Mouse (Mus musculus) adrenal gland, postnatal 25 days (tissue): ENCODE data around the gene Scrn1. TPM values are rescaled to one million over a fixed set of nuclear protein-coding genes. Genes with fewer than 3 reads are reported as not detected.
A peak's percentile ranks its signal among the peaks of the same experiment; 100 is the strongest.

ENCODE experiments used
- DNase-seq: peaks from one replicate; pipeline ENCODE4 v3.0.0; 2021; ENCODE audit warnings: mixed read lengths
- long read RNA-seq: library from polyadenylated mRNA; stranded (forward); transcript quantifications from one replicate; pipeline ENCODE4 v2.0.0, GENCODE M21; 2021
- total RNA-seq: library from RNA; stranded (reverse); gene quantifications from 2 replicates; pipeline ENCODE4 v1.2.3, GENCODE M21; 2021

Scrn1 gene
- 30.7 and 36.1 TPM in 2 replicates for total RNA-seq
- long read RNA-seq, full-length matches to known transcripts = 23 of 44 reads
- long read RNA-seq, partial matches to known transcripts = 2 of 44 reads
- long read RNA-seq, other reads (novel, unspliced or antisense) = 19 of 44 reads

- peak; percentile 71 for DNase-seq
Observed at GRCm38 (mm10) chr6:54565665-54566545, at the start of gene Scrn1. Scrn1 (minus strand) TSS chr6:54566489.

DNA sequence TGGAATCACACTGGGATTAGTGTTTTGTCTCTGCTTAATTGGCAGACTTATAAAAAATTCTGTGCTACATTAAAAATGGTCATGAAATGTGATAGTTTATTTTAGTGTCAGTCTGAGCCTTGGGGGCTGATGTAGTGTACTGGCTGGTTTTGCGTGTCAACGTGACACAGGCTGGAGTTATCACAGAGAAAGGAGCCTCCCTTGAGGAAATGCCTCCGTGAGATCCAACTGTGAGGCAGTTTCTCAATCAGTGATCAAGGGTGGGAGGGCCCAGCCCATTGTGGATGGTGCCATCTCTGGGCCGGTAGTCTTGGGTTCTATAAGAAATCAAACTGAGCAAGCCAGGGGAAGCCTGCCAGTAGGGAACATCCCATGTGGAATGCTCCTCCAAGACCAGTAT is 40.0 kb upstream of the Scrn1 start:
- no peak for DNase-seq

GRCm38 (mm10) chr6:54604001-54604715 is 37.9 kb upstream of the Scrn1 start:
- DNase-seq = peak; percentile 52

- no peak for DNase-seq
Observed at GRCm38 (mm10) chr6:54602891-54603290, 36.6 kb upstream of the Scrn1 start.

- no peak for DNase-seq
Observed at GRCm38 (mm10) chr6:54600681-54601347, 34.5 kb upstream of the Scrn1 start.

GRCm38 (mm10) chr6:54597711-54598110 is 31.4 kb upstream of the Scrn1 start:
- no peak for DNase-seq

DNA sequence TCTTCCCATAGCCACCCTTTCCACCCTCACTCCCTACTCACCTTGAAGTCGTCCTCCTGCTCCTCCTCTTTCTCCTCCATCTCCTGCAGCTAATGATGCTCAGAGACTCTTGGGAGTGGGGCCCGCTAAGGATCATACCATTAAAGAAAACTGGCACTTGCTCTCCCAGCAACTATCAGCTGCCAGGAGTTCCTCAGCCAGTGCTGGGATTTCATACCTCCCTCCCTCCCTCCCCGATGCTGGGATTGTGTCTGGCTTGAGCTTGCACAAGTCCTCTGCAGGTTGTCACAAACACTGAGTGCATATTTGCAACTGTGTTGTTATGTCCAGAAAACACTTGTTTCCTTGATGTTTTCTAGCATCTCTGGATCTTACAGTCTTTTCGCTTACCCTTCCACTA is 30.9 kb upstream of the Scrn1 start, which contains the start of gene Fkbp14:
Fkbp14 (minus strand) TSS at position 101 of the 400 bp plus-strand sequence.
- DNase-seq = no peak

- no peak for DNase-seq
Observed at GRCm38 (mm10) chr6:54595330-54595878, 29.1 kb upstream of the Scrn1 start.

GRCm38 (mm10) chr6:54594469-54595329 is 28.4 kb upstream of the Scrn1 start, which contains the start of gene Plekha8:
Plekha8 (plus strand) TSS chr6:54595111.
- peak; percentile 97 for DNase-seq

GRCm38 (mm10) chr6:54593766-54594468 is 27.6 kb upstream of the Scrn1 start:
- no peak for DNase-seq

- peak; percentile 93 for DNase-seq
Observed at GRCm38 (mm10) chr6:54592938-54593535, 26.7 kb upstream of the Scrn1 start.

- DNase-seq = no peak
Observed at GRCm38 (mm10) chr6:54591778-54592177, 25.5 kb upstream of the Scrn1 start.

DNA sequence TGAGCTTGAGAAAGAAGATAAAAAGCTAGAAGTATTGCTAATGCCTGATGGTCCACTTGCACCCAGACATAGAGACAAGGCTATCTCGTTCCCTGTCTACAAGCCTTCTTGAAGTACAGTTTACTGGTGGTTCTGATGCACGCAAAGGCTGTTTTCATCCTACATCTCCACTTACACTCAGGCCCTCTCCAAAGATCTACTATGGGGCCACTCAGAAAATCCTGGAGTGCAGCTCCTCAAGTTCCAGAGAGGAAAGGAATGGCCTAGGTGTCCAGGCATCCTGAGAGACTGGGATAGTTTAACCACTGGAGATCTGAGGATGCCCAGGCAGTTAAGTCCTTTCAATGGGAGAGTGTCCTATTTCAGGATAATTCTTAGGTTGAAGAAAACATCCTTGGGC is 24.4 kb upstream of the Scrn1 start:
- no peak for DNase-seq

DNA sequence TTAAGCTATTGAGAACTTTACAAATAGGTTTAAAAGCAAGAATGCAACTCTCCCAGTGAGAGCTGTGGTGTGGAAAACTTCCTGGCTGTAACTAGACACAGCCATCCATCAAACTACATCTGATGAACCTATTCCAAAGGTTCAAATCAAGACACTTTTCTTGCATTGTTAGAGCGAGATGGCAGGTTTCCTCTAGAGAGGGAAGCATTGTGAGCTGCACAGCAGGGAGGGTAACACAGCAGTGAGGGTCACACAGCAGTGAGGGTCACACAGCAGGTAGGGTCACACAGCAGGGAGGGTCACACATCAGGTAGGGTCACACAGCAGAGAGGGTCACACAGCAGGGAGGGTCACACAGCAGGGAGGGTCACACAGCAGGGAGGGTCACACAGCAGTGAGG is 21.9 kb upstream of the Scrn1 start:
- no peak for DNase-seq

GRCm38 (mm10) chr6:54587683-54588082 is 21.4 kb upstream of the Scrn1 start:
- no peak for DNase-seq

DNA sequence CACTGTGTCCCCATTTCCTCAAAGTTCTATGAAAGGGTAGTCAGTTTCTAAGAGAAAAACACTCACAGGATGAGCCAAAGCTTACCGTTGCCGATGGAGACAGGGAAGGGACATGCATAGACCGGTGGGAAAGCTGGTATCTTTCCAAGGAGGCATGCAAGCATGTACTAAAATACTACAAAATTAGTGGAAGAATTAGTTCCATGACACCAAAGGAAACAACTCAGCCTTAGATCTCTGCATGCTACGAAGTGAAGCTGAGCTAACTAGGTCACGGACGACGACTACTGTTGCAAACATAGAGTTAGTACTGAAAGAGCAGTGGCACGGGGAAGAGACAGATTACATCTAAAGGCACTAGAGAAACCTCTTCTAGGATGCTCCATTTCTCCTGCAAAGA is 20.6 kb upstream of the Scrn1 start:
- DNase-seq = no peak

DNA sequence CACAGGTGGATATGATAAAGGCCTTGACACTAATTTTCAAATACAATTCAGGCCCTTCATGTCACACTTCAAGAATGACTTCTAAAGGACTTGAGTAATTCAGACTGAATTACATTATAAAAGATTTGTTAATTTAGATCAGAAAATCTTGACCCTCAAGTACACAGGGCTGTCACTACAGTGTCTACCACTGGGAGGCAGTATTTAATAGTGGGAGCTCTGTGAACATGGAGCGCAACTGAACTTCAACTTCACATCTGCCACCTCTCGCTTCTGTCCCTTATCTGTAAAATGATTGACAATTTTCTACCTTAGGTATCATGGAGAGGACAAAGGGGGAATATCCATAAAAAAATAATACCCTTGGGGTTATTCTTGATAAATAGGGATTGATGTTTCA is 19.9 kb upstream of the Scrn1 start:
- DNase-seq = peak; percentile 18

DNA sequence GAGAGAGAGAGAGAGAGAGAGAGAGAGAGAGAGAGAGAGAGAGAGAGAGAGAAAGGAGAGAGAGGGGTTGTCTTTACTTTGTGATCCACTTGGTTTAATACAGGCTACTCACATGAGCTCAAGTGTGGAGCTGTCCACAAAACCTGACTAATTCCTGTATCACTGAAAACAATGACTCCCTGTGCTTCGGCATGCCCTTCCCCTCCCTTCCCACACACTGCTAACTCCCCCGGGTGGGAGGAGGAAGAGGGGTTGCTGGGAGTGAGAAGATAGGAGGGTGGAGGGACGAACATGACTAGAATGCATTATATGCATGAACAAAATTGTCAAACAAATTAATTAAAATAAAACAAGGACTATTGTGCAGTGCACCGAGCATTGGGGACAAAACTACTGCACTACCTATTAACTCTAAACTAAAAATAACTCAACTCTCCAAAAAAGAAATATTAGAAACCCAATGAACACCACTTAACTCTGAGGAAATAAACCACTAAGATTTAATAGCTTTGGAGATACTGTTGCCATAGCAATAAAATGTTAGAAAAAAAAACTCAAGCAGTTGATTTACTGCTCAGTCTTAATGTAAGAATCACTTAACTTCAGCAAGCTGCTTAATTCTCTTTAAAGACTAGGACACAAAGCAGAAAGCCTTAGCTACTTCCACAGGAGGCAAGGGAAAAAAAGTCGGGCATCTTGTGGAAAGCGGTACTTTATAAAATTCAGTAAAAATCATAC is 7.1 kb upstream of the Scrn1 start:
- no peak for DNase-seq

DNA sequence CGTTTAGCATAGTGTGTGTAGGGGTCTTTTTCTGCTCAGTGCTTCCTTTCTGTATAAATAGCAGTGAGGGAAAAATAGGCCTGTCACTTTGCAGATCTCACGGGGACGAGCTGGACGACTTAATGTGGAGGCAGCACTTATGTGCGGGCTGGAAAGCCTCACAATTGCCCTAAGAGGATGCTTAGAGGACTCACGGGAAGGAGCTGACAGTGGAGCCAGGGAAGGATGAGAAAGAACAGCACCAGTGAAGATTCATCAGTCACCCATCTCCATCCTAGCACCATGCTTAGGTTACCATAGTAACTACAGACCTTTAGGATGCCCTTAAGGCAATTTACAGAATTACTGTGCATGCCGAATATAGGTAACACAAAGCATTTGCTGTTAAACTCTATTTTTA is 3.5 kb upstream of the Scrn1 start:
- no peak for DNase-seq
